Mouse (Mus musculus): ENCODE measurements around the gene Hes3. TPM values are rescaled to one million over a fixed set of nuclear protein-coding genes. Genes with fewer than 3 reads are reported as not detected.

Gene Hes3
- polyA plus RNA-seq, 1 experiment: not detected

DNA sequence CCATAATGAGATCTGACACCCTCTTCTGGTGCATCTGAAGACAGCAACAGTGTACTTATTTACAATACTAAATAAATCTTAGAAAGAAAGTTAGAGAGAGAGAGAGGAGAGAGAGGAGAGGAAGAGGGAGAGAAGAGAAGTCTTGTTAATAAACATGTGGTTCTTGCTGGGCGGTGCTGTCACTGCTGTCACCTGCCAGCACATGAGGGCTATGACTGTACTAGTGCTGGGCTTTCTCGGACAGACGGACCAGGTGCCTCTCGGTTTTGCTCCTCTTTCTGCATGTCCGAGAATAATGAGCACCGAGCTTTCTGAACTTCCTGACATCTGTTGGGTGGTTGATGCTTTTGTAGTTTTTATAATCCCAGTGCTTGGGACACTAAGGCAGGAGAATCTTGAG, 40.8 kb downstream of the Hes3 start:
- TF ChIP-seq POLR2A (IDR thresholded peaks at IDR 0.05; ENCODE audit: borderline replicate concordance, extremely low read depth, low read depth, low read length): no peak
- no peak for TF ChIP-seq CTCF (IDR thresholded peaks at IDR 0.05; ENCODE audit: insufficient read depth, low read length)
- H3K4me3 ChIP-seq (replicated peaks; ENCODE audit: extremely low read depth, low read depth, low read length): no peak overlapping the region
- no peaks in the 10 kb centered on the region for H3K4me1 ChIP-seq (ENCODE audit: control insufficient read depth, insufficient read depth, low read length)
- WGBS: 89% methylated on average over 6 of the region's 6 CpGs
- no peak for DNase-seq

DNA sequence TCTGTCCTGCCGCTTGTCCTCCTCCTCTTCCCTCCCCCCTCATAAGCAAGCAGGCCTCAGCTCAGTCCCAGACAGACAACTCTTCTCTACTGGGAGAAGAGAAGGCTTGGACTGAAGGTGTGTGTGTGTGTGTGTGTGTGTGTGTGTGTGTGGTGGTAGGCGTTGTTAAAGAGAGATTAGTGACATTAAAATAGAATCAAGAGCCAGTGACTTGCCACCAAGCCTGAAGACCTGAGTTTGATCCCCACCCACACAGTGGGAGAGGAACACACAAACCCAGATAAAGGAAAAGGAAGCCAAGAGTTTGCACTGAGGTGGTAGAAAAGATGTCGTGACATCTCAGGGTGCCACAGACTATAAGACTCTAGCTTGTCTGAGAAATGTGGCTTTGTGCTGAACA, 44.3 kb downstream of the Hes3 start:
- H3K4me3 ChIP-seq (replicated peaks; ENCODE audit: extremely low read depth, low read depth, low read length): no peak overlapping the region
- H3K4me1 ChIP-seq (ENCODE audit: control insufficient read depth, insufficient read depth, low read length): no peaks in the 10 kb centered on the region
- TF ChIP-seq POLR2A (IDR thresholded peaks at IDR 0.05; ENCODE audit: borderline replicate concordance, extremely low read depth, low read depth, low read length) (no peak), CTCF (IDR thresholded peaks at IDR 0.05; ENCODE audit: insufficient read depth, low read length) (no peak)
- DNase-seq: no peak
- 60% methylated on average over 3 of the region's 3 CpGs for WGBS

GRCm38 (mm10) chr4:152246011-152246410, 45.5 kb downstream of the Hes3 start:
- 89% methylated on average over 6 of the region's 6 CpGs for WGBS
- Histone ChIP-seq H3K4me3 (replicated peaks; ENCODE audit: extremely low read depth, low read depth, low read length) (no peak overlapping the region), H3K4me1 (ENCODE audit: control insufficient read depth, insufficient read depth, low read length) (no peaks in the 10 kb centered on the region)
- DNase-seq: no peak
- no peak for TF ChIP-seq POLR2A (IDR thresholded peaks at IDR 0.05; ENCODE audit: borderline replicate concordance, extremely low read depth, low read depth, low read length)
- TF ChIP-seq CTCF (IDR thresholded peaks at IDR 0.05; ENCODE audit: insufficient read depth, low read length): no peak

GRCm38 (mm10) chr4:152244545-152245522, 46.6 kb downstream of the Hes3 start:
- H3K4me3 ChIP-seq (replicated peaks; ENCODE audit: extremely low read depth, low read depth, low read length): no peak overlapping the region
- no peaks in the 10 kb centered on the region for H3K4me1 ChIP-seq (ENCODE audit: control insufficient read depth, insufficient read depth, low read length)
- DNase-seq: no peak
- WGBS: 86% methylated on average over 11 of the region's 11 CpGs
- no peak for TF ChIP-seq POLR2A (IDR thresholded peaks at IDR 0.05; ENCODE audit: borderline replicate concordance, extremely low read depth, low read depth, low read length)
- no peak for TF ChIP-seq CTCF (IDR thresholded peaks at IDR 0.05; ENCODE audit: insufficient read depth, low read length)

DNA sequence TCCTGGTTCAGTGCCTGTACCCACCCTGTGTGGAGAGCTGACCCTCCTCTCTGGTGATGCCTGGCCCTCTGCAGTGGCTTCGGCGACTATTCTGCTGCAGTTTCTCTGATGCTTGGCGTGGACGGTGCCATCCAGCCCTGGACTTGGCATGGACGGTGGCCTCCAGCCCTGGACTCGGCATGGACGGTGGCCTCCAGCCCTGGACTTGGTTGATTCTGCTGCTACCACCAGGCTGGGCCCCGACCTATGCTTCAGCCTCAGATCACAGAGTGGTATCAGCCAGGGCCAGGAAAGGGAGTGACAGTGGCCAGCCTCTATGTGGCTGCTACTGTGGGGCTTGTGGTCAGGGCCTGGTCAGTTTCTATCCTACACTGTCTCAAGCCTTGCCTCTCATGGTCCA, 47.5 kb downstream of the Hes3 start:
- WGBS: 94% methylated on average over 8 of the region's 8 CpGs
- TF ChIP-seq POLR2A (IDR thresholded peaks at IDR 0.05; ENCODE audit: borderline replicate concordance, extremely low read depth, low read depth, low read length): no peak
- TF ChIP-seq CTCF (IDR thresholded peaks at IDR 0.05; ENCODE audit: insufficient read depth, low read length): no peak
- no peak for DNase-seq
- H3K4me1 ChIP-seq (ENCODE audit: control insufficient read depth, insufficient read depth, low read length): no peaks in the 10 kb centered on the region
- no peak overlapping the region for H3K4me3 ChIP-seq (replicated peaks; ENCODE audit: extremely low read depth, low read depth, low read length)

DNA sequence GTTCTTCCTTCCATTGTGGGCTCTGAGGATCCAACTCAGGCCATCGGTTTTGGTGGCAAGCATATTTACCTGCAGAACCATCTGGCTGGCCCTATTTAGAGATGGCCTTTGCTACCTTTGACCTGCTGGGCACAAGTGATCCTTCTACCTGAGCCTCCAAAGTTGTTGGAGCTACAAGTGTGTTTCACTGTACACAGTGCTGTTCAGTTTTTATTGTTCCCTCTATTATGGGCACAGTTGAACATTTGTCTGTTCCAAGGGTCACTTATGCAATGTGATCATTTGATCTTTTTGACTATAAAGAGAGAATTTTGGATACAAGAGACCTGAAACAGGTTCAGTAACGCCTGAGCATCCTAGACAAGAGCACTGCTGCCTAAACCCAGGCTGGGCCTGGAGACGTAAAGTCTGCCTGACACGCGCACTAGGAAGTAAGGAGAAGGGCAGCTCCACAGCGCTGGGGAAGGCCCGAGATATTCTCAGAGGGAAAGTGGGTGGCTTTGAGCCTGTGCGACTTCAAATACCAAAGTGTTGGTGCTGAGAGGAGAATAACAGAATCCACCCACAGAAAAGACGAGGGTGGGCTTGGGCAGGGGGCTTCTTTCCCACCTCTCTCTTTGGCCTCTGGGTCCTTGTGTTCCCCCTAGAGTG, 48.1 kb downstream of the Hes3 start:
- Histone ChIP-seq H3K4me3 (replicated peaks; ENCODE audit: extremely low read depth, low read depth, low read length) (no peak overlapping the region), H3K4me1 (ENCODE audit: control insufficient read depth, insufficient read depth, low read length) (no peaks in the 10 kb centered on the region)
- 92% methylated on average over 9 of the region's 9 CpGs for WGBS
- DNase-seq: no peak
- TF ChIP-seq CTCF (IDR thresholded peaks at IDR 0.05; ENCODE audit: insufficient read depth, low read length): no peak
- TF ChIP-seq POLR2A (IDR thresholded peaks at IDR 0.05; ENCODE audit: borderline replicate concordance, extremely low read depth, low read depth, low read length): no peak

- TF ChIP-seq POLR2A (IDR thresholded peaks at IDR 0.05; ENCODE audit: borderline replicate concordance, extremely low read depth, low read depth, low read length) (no peak), CTCF (IDR thresholded peaks at IDR 0.05; ENCODE audit: insufficient read depth, low read length) (no peak)
- DNase-seq: no peak
- Histone ChIP-seq H3K4me3 (replicated peaks; ENCODE audit: extremely low read depth, low read depth, low read length) (no peak overlapping the region), H3K4me1 (ENCODE audit: control insufficient read depth, insufficient read depth, low read length) (no peaks in the 10 kb centered on the region)
- WGBS: 60% methylated on average over 4 of the region's 4 CpGs
These were observed 51.5 kb downstream of the Hes3 start for GRCm38 (mm10) chr4:152239974-152240373.

Other genes starting within 250 kb of the Hes3 start
- gene Plekhg5, start 219.2 kb downstream of the Hes3 start, polyA plus RNA-seq (2012; rRNA removed): 46.7 and 49.9 TPM in 2 replicates
- 8.1 and 12.7 TPM in 2 replicates for gene Tnfrsf25, start 175.7 kb downstream of the Hes3 start, polyA plus RNA-seq (2012; rRNA removed)
- gene Espn, start 139.3 kb downstream of the Hes3 start, polyA plus RNA-seq (2012; rRNA removed): 9.8 and 16.3 TPM in 2 replicates
- gene Hes2, start 132.8 kb downstream of the Hes3 start, polyA plus RNA-seq (2012; rRNA removed): 5.4 and 6.2 TPM in 2 replicates
- 118 and 125 TPM in 2 replicates for gene Acot7, start 113.5 kb downstream of the Hes3 start, polyA plus RNA-seq (2012; rRNA removed)
- 40.0 and 45.6 TPM in 2 replicates for gene Gpr153, start 17.4 kb downstream of the Hes3 start, polyA plus RNA-seq (2012; rRNA removed)
- 32.2 and 36.4 TPM in 2 replicates for gene Icmt, start 5.6 kb upstream of the Hes3 start, polyA plus RNA-seq (2012; rRNA removed)
- 5.8 and 5.9 TPM in 2 replicates for gene Rnf207, start 27.3 kb upstream of the Hes3 start, polyA plus RNA-seq (2012; rRNA removed)
- gene Rpl22, start 34.1 kb upstream of the Hes3 start, polyA plus RNA-seq (2012; rRNA removed): 20.3 and 43.0 TPM in 2 replicates
- gene Chd5, start 47.0 kb upstream of the Hes3 start, polyA plus RNA-seq (2012; rRNA removed): 0.85 and 0.99 TPM in 2 replicates
- gene Nphp4, start 185.0 kb upstream of the Hes3 start, polyA plus RNA-seq (2012; rRNA removed): 3.1 and 3.8 TPM in 2 replicates
- gene Kcnab2, start 186.2 kb upstream of the Hes3 start, polyA plus RNA-seq (2012; rRNA removed): 6.9 and 8.6 TPM in 2 replicates